Mouse (Mus musculus) kidney, embryonic 14.5 days (tissue): ENCODE measurements around the gene Angptl7. TPM values are rescaled to one million over a fixed set of nuclear protein-coding genes. Genes with fewer than 3 reads are reported as not detected.

Experiments used
- ATAC-seq: fragments of 200-750 bp; cut with Nextera tagmentation; 2 replicates; pipeline ENCODE4 v1.8.0; 2017; ENCODE audit warnings: moderate number of reproducible peaks, mild to moderate bottlenecking, moderate TSS enrichment, moderate library complexity; ENCODE audit not compliant: low FRiP score, low TSS enrichment
- H3K27ac ChIP-seq: fragments of 300-500 bp; sonication (generic); 2 replicates; pipeline ENCODE4 v1.5.1; 2014; ENCODE audit warnings: low read depth, mild to moderate bottlenecking, low read length, moderate library complexity, mixed read lengths
- H3K27me3 ChIP-seq: fragments of 300-500 bp; sonication (generic); 2 replicates; pipeline ENCODE4 v1.6.1; 2014; ENCODE audit warnings: mild to moderate bottlenecking, low read length; ENCODE audit not compliant: control insufficient read depth, insufficient read depth
- H3K36me3 ChIP-seq: fragments of 300-500 bp; sonication (generic); 2 replicates; pipeline ENCODE4 v1.6.1; 2014; ENCODE audit warnings: low read length, mixed read lengths; ENCODE audit not compliant: control insufficient read depth, insufficient read depth
- H3K4me1 ChIP-seq: fragments of 300-500 bp; sonication (generic); 2 replicates; pipeline ENCODE4 v1.6.1; 2014; ENCODE audit warnings: low read length, mixed read lengths; ENCODE audit not compliant: control insufficient read depth, insufficient read depth
- H3K4me2 ChIP-seq: fragments of 300-500 bp; sonication (generic); replicated peaks from 2 replicates; pipeline ENCODE4 v1.6.1; 2014; ENCODE audit warnings: low read depth, mild to moderate bottlenecking, low read length
- H3K4me3 ChIP-seq: fragments of 300-500 bp; sonication (generic); 2 replicates; pipeline ENCODE4 v1.5.1; 2014; ENCODE audit warnings: mild to moderate bottlenecking, low read length
- H3K9ac ChIP-seq: fragments of 300-500 bp; sonication (generic); 2 replicates; pipeline ENCODE4 v1.6.1; 2014; ENCODE audit warnings: low read depth, mild to moderate bottlenecking, low read length, moderate library complexity
- H3K9me3 ChIP-seq: fragments of 300-500 bp; sonication (generic); 2 replicates; pipeline ENCODE4 v1.6.1; 2016; ENCODE audit warnings: low read length; ENCODE audit not compliant: control insufficient read depth
- WGBS: fragments of 180-500 bp; shearing (Covaris S2); extraction: QIAGEN DNeasy Blood & Tissue Kit; methylation state at CpG from one replicate; pipeline ENCODE4 v1.1.7; 2014; 5-methylcytosine and 5-hydroxymethylcytosine counted together
- polyA plus RNA-seq: library from polyadenylated mRNA; unstranded; fragments of >200 nt; fragmentation: Nextera tagmentation; extraction: Ambion mirVana; gene quantifications from 2 replicates; pipeline ENCODE4 v1.2.1, GENCODE M21; 2014

The Angptl7 gene
- polyA plus RNA-seq, 1 experiment from 2014 or later = 1.4 TPM

DNA sequence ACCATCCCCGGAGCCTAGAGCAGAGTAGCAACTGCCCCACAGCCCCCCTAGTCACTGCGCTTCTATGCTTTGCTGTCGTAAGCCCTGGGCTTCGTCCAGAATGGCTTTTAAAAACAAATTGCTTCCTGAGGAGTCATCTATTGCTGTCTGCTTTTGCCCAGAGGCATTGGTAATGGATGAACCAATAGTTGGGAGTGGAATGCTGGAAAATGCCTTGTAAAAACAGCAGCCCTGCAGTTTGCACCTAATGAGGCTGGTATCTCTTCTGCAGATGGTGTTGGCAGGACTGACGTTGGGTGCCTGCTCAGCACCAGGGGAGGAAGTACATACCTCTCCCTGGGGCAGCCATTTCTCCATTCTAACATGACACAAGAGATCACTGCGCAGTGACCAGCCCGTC is 23.3 kb upstream of the Angptl7 start:
- 69% methylated on average over 7 of the region's 7 CpGs for WGBS
- Histone ChIP-seq H3K9ac (no peak overlapping the region), H3K4me1 (no peaks in the 10 kb centered on the region), H3K4me2 (no peak overlapping the region), H3K36me3 (peaks cover 63% of the 10 kb centered on the region), H3K27ac (no peak overlapping the region), H3K4me3 (no peak overlapping the region), H3K9me3 (no peaks in the 10 kb centered on the region), H3K27me3 (no peaks in the 10 kb centered on the region)
- ATAC-seq = no peak

DNA sequence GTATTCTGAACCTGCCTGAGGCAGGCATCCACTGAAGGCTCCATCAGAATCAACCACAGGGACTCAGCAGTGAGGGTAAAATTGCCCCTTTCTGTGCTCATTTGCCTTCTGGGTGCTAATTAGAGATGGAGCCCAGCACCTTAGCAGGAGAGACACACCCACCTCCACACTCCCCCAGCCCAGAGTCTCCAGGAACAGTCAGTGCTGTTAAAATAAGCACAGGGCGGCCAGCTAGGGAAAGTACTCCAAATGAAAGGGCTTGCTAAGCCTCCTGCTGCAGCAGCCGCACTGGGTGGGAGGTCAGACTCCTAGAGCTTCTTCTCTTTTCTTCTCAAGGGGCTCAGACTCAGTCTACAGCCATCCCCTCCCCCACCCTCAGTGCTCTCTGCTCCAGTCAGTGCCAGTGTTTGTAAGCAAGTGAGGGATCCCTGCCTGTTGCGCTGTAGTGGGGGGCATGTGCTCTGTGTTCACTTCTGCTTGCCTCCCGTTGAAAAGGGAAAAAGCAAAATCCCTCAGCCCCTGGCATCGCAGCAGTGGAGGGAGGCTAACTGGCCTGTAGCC is 18.1 kb upstream of the Angptl7 start:
- Histone ChIP-seq H3K36me3 (peaks cover 56% of the 10 kb centered on the region), H3K4me2 (no peak overlapping the region), H3K4me3 (no peak overlapping the region), H3K9me3 (no peaks in the 10 kb centered on the region), H3K27me3 (no peaks in the 10 kb centered on the region), H3K27ac (no peak overlapping the region), H3K4me1 (no peaks in the 10 kb centered on the region), H3K9ac (peak overlapping the region; percentile 7; the same call in 1 of the 2 replicates)
- no peak for ATAC-seq
- WGBS = 48% methylated on average over 5 of the region's 5 CpGs

DNA sequence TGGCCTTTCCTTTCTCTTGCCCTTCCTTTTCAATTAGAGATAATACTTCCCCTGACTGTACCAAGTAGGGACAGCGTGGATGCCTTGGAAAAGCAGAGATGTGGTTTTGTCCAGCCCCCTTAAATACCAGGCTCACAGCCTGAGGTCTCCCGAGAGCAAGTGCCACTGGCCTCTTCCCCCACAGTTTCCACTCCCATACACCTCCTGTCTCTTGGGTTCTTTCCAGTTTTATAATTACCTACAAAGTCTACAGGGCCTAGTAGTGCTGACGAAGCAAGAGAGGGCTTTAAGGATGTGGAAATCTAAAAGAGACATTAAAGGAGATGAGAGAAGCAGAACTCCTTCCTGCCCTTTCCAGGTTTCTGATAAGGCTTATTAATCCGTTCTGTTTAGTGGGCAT is 17.5 kb upstream of the Angptl7 start:
- H3K27me3 ChIP-seq = no peaks in the 10 kb centered on the region
- H3K4me1 ChIP-seq = no peaks in the 10 kb centered on the region
- ATAC-seq = no peak
- no peak overlapping the region for H3K9ac ChIP-seq
- H3K27ac ChIP-seq = no peak overlapping the region
- H3K36me3 ChIP-seq = peaks cover 57% of the 10 kb centered on the region
- H3K9me3 ChIP-seq = no peaks in the 10 kb centered on the region
- 64% methylated on average over 4 of the region's 4 CpGs for WGBS
- no peak overlapping the region for H3K4me3 ChIP-seq
- no peak overlapping the region for H3K4me2 ChIP-seq

DNA sequence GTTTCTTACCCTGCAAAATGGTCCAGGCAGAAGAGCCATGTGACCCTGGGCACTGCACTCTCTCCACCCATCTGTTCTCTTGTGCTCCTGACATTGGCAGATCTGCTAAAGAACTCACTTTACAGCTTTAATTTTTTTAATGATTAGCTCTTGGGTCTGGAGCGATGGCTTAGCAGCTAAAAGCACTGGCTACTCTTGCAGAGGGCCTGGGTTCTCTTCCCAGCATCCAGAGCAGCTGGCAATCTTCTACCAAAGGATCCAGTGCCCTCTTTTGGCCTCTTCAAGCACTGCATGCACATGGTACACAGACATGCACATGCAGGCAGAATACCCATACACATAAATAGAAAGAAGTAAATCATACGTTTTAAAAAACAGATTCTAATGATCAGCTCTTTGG is 15.1 kb upstream of the Angptl7 start:
- peaks cover 56% of the 10 kb centered on the region for H3K36me3 ChIP-seq
- H3K9me3 ChIP-seq = no peaks in the 10 kb centered on the region
- H3K4me1 ChIP-seq = no peaks in the 10 kb centered on the region
- 94% methylated on average over 2 of the region's 2 CpGs for WGBS
- H3K4me2 ChIP-seq = no peak overlapping the region
- no peak overlapping the region for H3K9ac ChIP-seq
- H3K27ac ChIP-seq = no peak overlapping the region
- no peak for ATAC-seq
- no peaks in the 10 kb centered on the region for H3K27me3 ChIP-seq
- no peak overlapping the region for H3K4me3 ChIP-seq

DNA sequence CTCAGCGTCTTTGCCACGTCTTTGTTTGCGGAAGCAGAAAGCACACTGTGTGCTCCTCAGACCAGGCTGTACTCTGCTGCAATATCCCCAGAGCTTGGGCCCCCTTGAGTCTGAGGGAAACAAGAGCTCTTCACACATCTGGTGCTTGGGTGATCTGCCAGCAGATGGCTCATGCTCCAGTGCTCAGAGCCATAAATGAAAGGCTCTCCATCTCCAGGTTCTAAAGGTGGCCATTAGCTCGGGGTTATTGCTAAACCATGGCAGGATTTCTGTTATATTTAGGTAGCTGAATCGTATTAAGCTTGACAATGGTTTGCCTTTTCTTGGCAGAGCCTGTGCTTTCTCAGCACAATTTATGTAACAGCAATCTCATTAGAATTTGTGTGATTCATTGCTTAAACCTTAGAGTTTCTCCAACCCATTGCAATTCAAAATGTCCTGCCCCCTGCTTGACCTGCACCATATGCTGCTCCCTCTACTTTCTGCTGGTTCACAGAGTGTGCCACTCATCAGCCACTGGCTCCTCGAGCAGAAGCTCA is 12.8 kb upstream of the Angptl7 start:
- ATAC-seq = peak; percentile 26; the same call in 1 of the 2 replicates
- Histone ChIP-seq H3K4me3 (no peak overlapping the region), H3K36me3 (peaks cover 46% of the 10 kb centered on the region), H3K9me3 (no peaks in the 10 kb centered on the region), H3K27ac (no peak overlapping the region), H3K4me2 (no peak overlapping the region), H3K27me3 (no peaks in the 10 kb centered on the region), H3K9ac (no peak overlapping the region), H3K4me1 (no peaks in the 10 kb centered on the region)
- 45% methylated on average over 6 of the region's 6 CpGs for WGBS

DNA sequence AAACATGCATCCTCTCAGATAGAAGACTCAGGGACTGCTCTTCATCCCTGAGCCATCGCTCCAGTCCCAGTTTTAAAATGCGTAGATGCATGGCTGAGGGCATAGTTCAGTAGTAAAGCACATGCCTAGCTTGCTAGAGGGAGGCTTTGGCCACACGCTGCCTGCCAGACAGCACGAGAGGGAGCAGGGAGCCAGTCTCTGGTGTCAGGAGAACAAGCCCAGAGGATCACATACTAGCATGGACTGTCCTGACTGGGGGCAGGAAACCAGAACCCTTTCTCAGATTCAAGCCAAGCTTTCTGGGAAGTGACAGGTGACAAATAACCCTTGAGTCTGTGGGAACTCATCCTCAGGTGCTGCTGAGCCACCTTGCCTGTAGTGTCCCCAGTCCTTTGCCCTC is 11.1 kb upstream of the Angptl7 start:
- no peaks in the 10 kb centered on the region for H3K9me3 ChIP-seq
- H3K9ac ChIP-seq = no peak overlapping the region
- no peaks in the 10 kb centered on the region for H3K4me1 ChIP-seq
- no peak for ATAC-seq
- H3K4me3 ChIP-seq = no peak overlapping the region
- H3K27me3 ChIP-seq = no peaks in the 10 kb centered on the region
- no peak overlapping the region for H3K27ac ChIP-seq
- peaks cover 37% of the 10 kb centered on the region for H3K36me3 ChIP-seq
- H3K4me2 ChIP-seq = no peak overlapping the region
- 95% methylated on average over 4 of the region's 4 CpGs for WGBS

DNA sequence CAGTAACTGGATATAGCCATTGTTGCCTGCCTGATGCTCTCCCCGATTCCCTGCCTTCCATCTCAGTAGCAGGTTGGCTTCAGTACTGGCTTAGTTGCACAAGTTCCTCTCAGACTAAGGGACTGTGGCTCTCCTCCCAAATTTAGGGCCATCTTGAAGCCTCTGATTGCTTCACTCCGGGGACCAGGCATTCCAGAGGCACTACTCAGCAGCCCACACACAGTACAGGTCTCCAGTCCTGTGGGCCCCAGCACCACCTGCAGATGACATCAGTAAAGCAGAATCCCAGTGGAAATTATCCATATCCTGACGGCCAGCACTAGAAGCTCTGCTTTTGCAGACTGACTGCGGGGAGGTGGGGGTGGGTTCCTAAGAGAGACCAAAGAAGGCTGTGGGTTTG is 10.4 kb upstream of the Angptl7 start:
- H3K4me3 ChIP-seq = no peak overlapping the region
- ATAC-seq = no peak
- H3K36me3 ChIP-seq = peaks cover 36% of the 10 kb centered on the region
- H3K27ac ChIP-seq = no peak overlapping the region
- no peaks in the 10 kb centered on the region for H3K4me1 ChIP-seq
- 85% methylated on average over 4 of the region's 4 CpGs for WGBS
- no peak overlapping the region for H3K4me2 ChIP-seq
- no peak overlapping the region for H3K9ac ChIP-seq
- no peaks in the 10 kb centered on the region for H3K27me3 ChIP-seq
- no peaks in the 10 kb centered on the region for H3K9me3 ChIP-seq

DNA sequence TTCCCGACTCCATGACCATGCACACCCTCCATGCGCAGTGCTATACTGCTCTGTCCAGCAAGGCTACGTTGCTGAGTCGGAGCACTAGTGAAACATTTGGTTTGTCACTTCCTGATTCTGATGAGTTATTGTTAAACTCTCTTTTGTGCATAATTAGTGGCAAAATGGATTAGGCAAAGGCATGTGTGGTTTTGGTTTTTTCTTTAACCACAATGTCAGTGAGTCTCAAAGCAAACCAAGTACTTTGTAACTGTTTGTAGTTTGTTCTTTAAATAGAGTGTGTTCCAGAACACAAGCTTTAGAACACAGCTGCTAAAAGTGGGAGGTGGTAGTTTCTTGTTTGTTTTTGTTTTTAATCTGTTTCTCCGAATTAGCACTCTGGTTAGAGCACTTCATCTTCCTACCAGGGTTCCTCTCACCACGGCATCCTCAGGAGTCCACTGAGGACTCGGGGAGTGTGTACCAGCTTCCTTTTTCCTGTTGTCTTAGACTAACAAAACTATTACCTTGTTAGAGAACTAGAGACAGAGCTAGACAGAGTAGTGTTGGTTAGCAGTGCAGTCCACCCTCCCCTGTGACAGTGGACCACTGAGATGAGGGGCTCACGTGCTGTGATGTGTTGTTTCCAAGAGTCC is 9.3 kb upstream of the Angptl7 start:
- no peaks in the 10 kb centered on the region for H3K27me3 ChIP-seq
- H3K9ac ChIP-seq = no peak overlapping the region
- no peak overlapping the region for H3K4me2 ChIP-seq
- WGBS = 90% methylated on average over 8 of the region's 8 CpGs
- H3K4me1 ChIP-seq = peaks cover 2% of the 10 kb centered on the region
- peaks cover 27% of the 10 kb centered on the region for H3K36me3 ChIP-seq
- no peaks in the 10 kb centered on the region for H3K9me3 ChIP-seq
- no peak for ATAC-seq
- no peak overlapping the region for H3K27ac ChIP-seq
- no peak overlapping the region for H3K4me3 ChIP-seq

DNA sequence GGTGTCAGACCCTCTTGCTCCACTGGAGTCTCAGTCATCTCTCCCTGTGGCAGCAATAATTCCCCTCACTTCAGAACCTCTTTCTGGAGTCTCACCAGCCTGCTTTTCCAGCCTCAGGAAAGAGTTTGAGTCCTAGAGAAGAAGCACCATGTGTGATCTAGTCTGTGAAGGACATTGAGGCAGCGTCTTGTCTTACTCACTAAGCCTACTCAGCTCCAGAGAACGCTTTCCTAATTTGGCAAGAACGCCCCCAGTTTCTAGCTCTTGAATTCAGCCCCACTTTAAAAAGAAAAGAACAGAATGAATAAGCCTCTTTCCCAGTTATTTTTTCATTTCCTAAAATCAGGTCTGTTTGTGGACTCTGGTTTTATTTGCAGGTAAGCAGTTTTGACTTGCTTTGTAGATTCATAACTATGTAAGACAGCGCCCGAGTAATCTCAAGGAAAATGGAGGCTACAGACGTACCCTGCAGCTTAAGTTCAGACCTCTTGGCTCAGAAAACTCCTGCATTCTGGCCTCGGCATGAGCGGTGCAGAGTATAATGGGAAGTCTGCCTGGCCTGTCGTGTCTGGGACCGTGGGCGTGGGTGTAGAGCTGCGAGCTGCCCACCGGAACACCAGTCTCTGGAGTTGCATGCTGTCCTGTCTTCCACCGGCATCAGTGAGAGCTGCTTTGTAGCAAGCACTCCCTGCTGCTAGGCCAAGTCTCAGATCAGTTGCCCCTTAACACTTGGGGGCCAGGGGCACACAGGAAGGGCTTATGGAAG is 8.0 kb upstream of the Angptl7 start:
- Histone ChIP-seq H3K9me3 (no peaks in the 10 kb centered on the region), H3K36me3 (peaks cover 16% of the 10 kb centered on the region)
- 92% methylated on average over 14 of the region's 14 CpGs for WGBS

More for the DNA sequence above, 8.0 kb upstream of the Angptl7 start:
- no peak for ATAC-seq
- H3K9ac ChIP-seq = no peak overlapping the region
- H3K27ac ChIP-seq = no peak overlapping the region
- no peaks in the 10 kb centered on the region for H3K27me3 ChIP-seq
- no peak overlapping the region for H3K4me2 ChIP-seq
- no peak overlapping the region for H3K4me3 ChIP-seq
- H3K4me1 ChIP-seq = peaks cover 11% of the 10 kb centered on the region
